Mouse (Mus musculus) CD4-positive, CD25-positive, alpha-beta regulatory T cell, adult 4 months (primary cell): ENCODE measurements at regions not wholly inside any gene's neighbourhood (a gene's known extent, or its start where the extent isn't known, plus 50 kb on each side); places are given as distances from the start of the nearest gene placed in this dataset.
"Not testable (repeated sequence)": the region's sequence is repeated elsewhere in the genome, so short reads cannot be mapped to it uniquely, and the experiment has no call there.

Source experiments
- ATAC-seq: one replicate; pipeline ENCODE4 v1.8.0; 2017

GRCm38 (mm10) chr11:16649599-16649998 lies 102.4 kb upstream of the Egfr start:
- no peak for ATAC-seq

- no peak for ATAC-seq
These were observed 88.2 kb upstream of the Egfr start for GRCm38 (mm10) chr11:16663806-16664205.

- ATAC-seq, result no peak
These were observed 82.4 kb upstream of the Egfr start for GRCm38 (mm10) chr11:16669453-16670251.

GRCm38 (mm10) chr11:16670282-16670681 lies 81.7 kb upstream of the Egfr start:
- ATAC-seq, result no peak

- ATAC-seq, result not testable (repeated sequence)
These were observed 76.1 kb upstream of the Egfr start for GRCm38 (mm10) chr11:16675951-16676350.

- ATAC-seq, result no peak
These were observed 68.5 kb upstream of the Egfr start for GRCm38 (mm10) chr11:16683538-16683937.

- ATAC-seq, result no peak
These were observed 56.4 kb upstream of the Egfr start for GRCm38 (mm10) chr11:16695596-16695995.

GRCm38 (mm10) chr11:16696787-16697186 lies 55.2 kb upstream of the Egfr start:
- ATAC-seq, result no peak

- ATAC-seq, result no peak
These were observed 50.2 kb upstream of the Egfr start for GRCm38 (mm10) chr11:16701826-16702225.
